Mouse (Mus musculus) CH12.LX (cell line): Measurements from ENCODE around the gene Copa. TPM values are rescaled to one million over a fixed set of nuclear protein-coding genes. Genes with fewer than 3 reads are reported as not detected.
A peak's percentile ranks its signal among the peaks of the same experiment; 100 is the strongest.

Source experiments
- DNase-seq: peaks from one replicate; pipeline ENCODE4 v3.0.0-alpha.2; 2013; ENCODE audit errors: extremely low read depth
- H3K27ac ChIP-seq: 2 replicates; pipeline ENCODE4 v1.5.1; 2012; ENCODE audit warnings: low read depth, mild to moderate bottlenecking, control low read depth, moderate library complexity; ENCODE audit not compliant: insufficient read depth
- H3K27me3 ChIP-seq: replicated peaks from 2 replicates; pipeline ENCODE3; 2012; ENCODE audit warnings: inconsistent platforms
- H3K36me3 ChIP-seq, 2 experiments: replicated peaks in 1 of 2; 2 replicates each; pipeline versions ENCODE3 to v1.6.1; 2012; ENCODE audit warnings: inconsistent platforms in 1 of 2, low read length in 1 of 2, mild to moderate bottlenecking in 1 of 2, mixed read lengths in 1 of 2, moderate library complexity in 1 of 2; ENCODE audit not compliant: control insufficient read depth in 1 of 2, insufficient read depth in 1 of 2
- H3K4me1 ChIP-seq, 2 experiments: 2 replicates each; pipeline ENCODE4 v1.6.1; 2012; ENCODE audit warnings: inconsistent platforms in 1 of 2, moderate library complexity in 1 of 2; ENCODE audit not compliant: insufficient read depth in 2 of 2, control insufficient read depth in 1 of 2
- H3K4me2 ChIP-seq: 2 replicates; pipeline ENCODE4 v1.6.1; 2012; ENCODE audit warnings: low read depth, mild to moderate bottlenecking, control low read depth; ENCODE audit not compliant: poor library complexity, insufficient read depth, severe bottlenecking
- H3K4me3 ChIP-seq, 3 experiments: fragments of 150-350 bp in 1 of 3; sonication (generic) in 1 of 3; replicated peaks in 1 of 3; 2 replicates each; pipeline versions ENCODE3 to v1.5.1; 2011 to 2012; ENCODE audit warnings: low read depth in 2 of 3, low read length in 2 of 3, mild to moderate bottlenecking in 2 of 3, moderate library complexity in 2 of 3, control low read depth in 1 of 3, improper control_type of control experiment in 1 of 3, inconsistent platforms in 1 of 3, mixed read lengths in 1 of 3; ENCODE audit not compliant: poor library complexity in 1 of 3
- H3K79me2 ChIP-seq: replicated peaks from 2 replicates; pipeline ENCODE4 v1.6.1; 2012; ENCODE audit warnings: mild to moderate bottlenecking, moderate library complexity; ENCODE audit not compliant: control insufficient read depth, poor library complexity, insufficient read depth, severe bottlenecking; ENCODE audit errors: extremely low read depth
- H3K9ac ChIP-seq: 2 replicates; pipeline ENCODE4 v1.6.1; 2012; ENCODE audit warnings: low read depth, mild to moderate bottlenecking, control low read depth, moderate library complexity; ENCODE audit not compliant: insufficient read depth
- H3K9me3 ChIP-seq: replicated peaks from 2 replicates; pipeline ENCODE3; 2012; ENCODE audit warnings: low read length, inconsistent platforms, mixed read lengths
- BHLHE40 ChIP-seq: IDR thresholded peaks from 2 replicates; pipeline ENCODE4 v1.6.1; 2011; ENCODE audit warnings: mild to moderate bottlenecking, low read depth, low read length, improper control_type of control experiment
- CHD1 ChIP-seq: IDR thresholded peaks from 2 replicates; pipeline ENCODE4 v1.6.1; 2012; ENCODE audit warnings: low read depth, low read length, improper control_type of control experiment, inconsistent platforms
- CHD2 ChIP-seq: IDR thresholded peaks from 2 replicates; pipeline ENCODE4 v1.6.1; 2011; ENCODE audit warnings: low read length, improper control_type of control experiment
- CTCF ChIP-seq, 2 experiments: IDR thresholded peaks in 1 of 2; conservative IDR thresholded peaks in 1 of 2; 2 replicates each; pipeline ENCODE4 v1.5.1; 2011 to 2012; ENCODE audit warnings: low read depth in 2 of 2, low read length in 2 of 2, improper control_type of control experiment in 1 of 2, inconsistent platforms in 1 of 2, mild to moderate bottlenecking in 1 of 2, moderate library complexity in 1 of 2
- E2F4 ChIP-seq: IDR thresholded peaks from 2 replicates; pipeline ENCODE4 v1.6.1; 2011; ENCODE audit warnings: low read depth, low read length, improper control_type of control experiment; ENCODE audit not compliant: insufficient replicate concordance
- ELF1 ChIP-seq: IDR thresholded peaks from 2 replicates; pipeline ENCODE4 v1.6.1; 2014; ENCODE audit warnings: low read depth, mild to moderate bottlenecking, inconsistent platforms, low read length, improper control_type of control experiment
- EP300 ChIP-seq: IDR thresholded peaks from 2 replicates; pipeline ENCODE4 v1.6.1; 2011; ENCODE audit warnings: low read length, improper control_type of control experiment
- ETS1 ChIP-seq: conservative IDR thresholded peaks from 2 replicates; pipeline ENCODE4 v1.6.1; 2012; ENCODE audit warnings: low read depth, mild to moderate bottlenecking, inconsistent platforms, low read length, improper control_type of control experiment, moderate library complexity
- GABPA ChIP-seq: IDR thresholded peaks from 2 replicates; pipeline ENCODE4 v1.6.1; 2012; ENCODE audit warnings: low read depth, low read length, improper control_type of control experiment, inconsistent platforms; ENCODE audit not compliant: insufficient replicate concordance
- HCFC1 ChIP-seq: IDR thresholded peaks from 2 replicates; pipeline ENCODE4 v1.6.1; 2012; ENCODE audit warnings: low read depth, mild to moderate bottlenecking, inconsistent platforms, low read length, improper control_type of control experiment
- IRF4 ChIP-seq: IDR thresholded peaks from 2 replicates; pipeline ENCODE4 v1.6.1; 2014; ENCODE audit warnings: low read depth, mild to moderate bottlenecking, inconsistent platforms, low read length, improper control_type of control experiment
- JUN ChIP-seq: IDR thresholded peaks from 2 replicates; pipeline ENCODE4 v1.6.1; 2011; ENCODE audit warnings: low read depth, mild to moderate bottlenecking, low read length, improper control_type of control experiment, moderate library complexity; ENCODE audit not compliant: insufficient read depth
- JUND ChIP-seq: conservative IDR thresholded peaks from 2 replicates; pipeline ENCODE4 v1.6.1; 2011; ENCODE audit warnings: low read depth, low read length, improper control_type of control experiment
- KAT2A ChIP-seq: IDR thresholded peaks from 2 replicates; pipeline ENCODE4 v1.6.1; 2012; ENCODE audit warnings: low read length, improper control_type of control experiment, inconsistent platforms; ENCODE audit not compliant: insufficient replicate concordance
- MAFK ChIP-seq: IDR thresholded peaks from 2 replicates; pipeline ENCODE4 v1.6.1; 2011; ENCODE audit warnings: low read length, improper control_type of control experiment; ENCODE audit not compliant: insufficient replicate concordance
- MAX ChIP-seq: IDR thresholded peaks from 2 replicates; pipeline ENCODE4 v1.6.1; 2011; ENCODE audit warnings: low read length, improper control_type of control experiment
- MAZ ChIP-seq: IDR thresholded peaks from 2 replicates; pipeline ENCODE4 v1.6.1; 2012; ENCODE audit warnings: low read depth, mild to moderate bottlenecking, inconsistent platforms, low read length, improper control_type of control experiment, moderate library complexity
- MEF2A ChIP-seq: IDR thresholded peaks from 2 replicates; pipeline ENCODE4 v1.6.1; 2014; ENCODE audit warnings: low read depth, mild to moderate bottlenecking, inconsistent platforms, low read length, improper control_type of control experiment, borderline replicate concordance
- MXI1 ChIP-seq: IDR thresholded peaks from 2 replicates; pipeline ENCODE4 v1.6.1; 2011; ENCODE audit warnings: mild to moderate bottlenecking, low read depth, low read length, improper control_type of control experiment
- MYC ChIP-seq: IDR thresholded peaks from 2 replicates; pipeline ENCODE4 v1.6.1; 2011; ENCODE audit warnings: low read depth, mild to moderate bottlenecking, improper control_type of control experiment, low read length
- NELFE ChIP-seq: IDR thresholded peaks from 2 replicates; pipeline ENCODE4 v1.6.1; 2011; ENCODE audit warnings: low read depth, low read length, improper control_type of control experiment
- NRF1 ChIP-seq: IDR thresholded peaks from 2 replicates; pipeline ENCODE4 v1.6.1; 2014; ENCODE audit warnings: low read depth, mild to moderate bottlenecking, inconsistent platforms, low read length, improper control_type of control experiment, moderate library complexity
- PAX5 ChIP-seq: IDR thresholded peaks from 2 replicates; pipeline ENCODE4 v1.6.1; 2012; ENCODE audit warnings: low read length, inconsistent platforms, mixed read lengths
- POLR2A ChIP-seq: IDR thresholded peaks from 2 replicates; pipeline ENCODE4 v1.6.1; 2011; ENCODE audit warnings: low read depth, mild to moderate bottlenecking, improper control_type of control experiment, low read length
- POLR2AphosphoS2 ChIP-seq: IDR thresholded peaks from 2 replicates; pipeline ENCODE4 v1.6.1; 2011; ENCODE audit warnings: low read depth, low read length, improper control_type of control experiment
- RAD21 ChIP-seq: IDR thresholded peaks from 2 replicates; pipeline ENCODE4 v1.6.1; 2011; ENCODE audit warnings: low read depth, mild to moderate bottlenecking, low read length, improper control_type of control experiment, moderate library complexity
- RCOR1 ChIP-seq: conservative IDR thresholded peaks from 2 replicates; pipeline ENCODE4 v1.6.1; 2012; ENCODE audit warnings: low read depth, mild to moderate bottlenecking, inconsistent platforms, low read length, improper control_type of control experiment
- SIN3A ChIP-seq: IDR thresholded peaks from 2 replicates; pipeline ENCODE4 v1.6.1; 2012; ENCODE audit warnings: low read length, improper control_type of control experiment, inconsistent platforms
- SMC3 ChIP-seq: IDR thresholded peaks from 2 replicates; pipeline ENCODE4 v1.6.1; 2011; ENCODE audit warnings: low read depth, low read length, improper control_type of control experiment
- TBP ChIP-seq: conservative IDR thresholded peaks from 2 replicates; pipeline ENCODE4 v1.6.1; 2011; ENCODE audit warnings: low read depth, low read length, improper control_type of control experiment
- TCF12 ChIP-seq: IDR thresholded peaks from 2 replicates; pipeline ENCODE4 v1.6.1; 2014; ENCODE audit warnings: low read depth, mild to moderate bottlenecking, inconsistent platforms, low read length, improper control_type of control experiment
- UBTF ChIP-seq: IDR thresholded peaks from 2 replicates; pipeline ENCODE4 v1.6.1; 2012; ENCODE audit warnings: low read depth, mild to moderate bottlenecking, inconsistent platforms, low read length, improper control_type of control experiment, moderate library complexity
- USF1 ChIP-seq: IDR thresholded peaks from 2 replicates; pipeline ENCODE4 v1.6.1; 2014; ENCODE audit warnings: low read depth, mild to moderate bottlenecking, inconsistent platforms, low read length, improper control_type of control experiment
- USF2 ChIP-seq: conservative IDR thresholded peaks from 2 replicates; pipeline ENCODE4 v1.6.1; 2011; ENCODE audit warnings: low read depth, low read length, improper control_type of control experiment
- ZC3H11A ChIP-seq: IDR thresholded peaks from 2 replicates; pipeline ENCODE4 v1.6.1; 2012; ENCODE audit warnings: low read depth, mild to moderate bottlenecking, inconsistent platforms, low read length, improper control_type of control experiment
- ZKSCAN1 ChIP-seq: IDR thresholded peaks from 2 replicates; pipeline ENCODE4 v1.6.1; 2012; ENCODE audit warnings: low read depth, inconsistent platforms, low read length, improper control_type of control experiment, borderline replicate concordance
- ZMIZ1 ChIP-seq: IDR thresholded peaks from 2 replicates; pipeline ENCODE4 v1.6.1; 2012; ENCODE audit warnings: low read depth, mild to moderate bottlenecking, inconsistent platforms, low read length, improper control_type of control experiment
- ZNF384 ChIP-seq: IDR thresholded peaks from 2 replicates; pipeline ENCODE4 v1.6.1; 2012; ENCODE audit warnings: low read depth, low read length, improper control_type of control experiment, inconsistent platforms
- dilution Hi-C: fragments of 300-500 bp; cut with MboI; formaldehyde crosslinking; loops from 2 replicates; pipeline ENCODE4 v1.14.3; 2020; ENCODE audit warnings: low sequenced_read_pairs; ENCODE audit not compliant: extremely low pct_unique_long_range_greater_than_20kb, extremely low pct_ligation_motif_present
- in situ Hi-C: fragments of 300-500 bp; cut with MboI; formaldehyde crosslinking; loops from 3 replicates; pipeline ENCODE4 v1.14.3; 2019; ENCODE audit warnings: low sequenced_read_pairs, low pct_ligation_motif_present, low pct_unique_long_range_greater_than_20kb, mixed read lengths
- polyA plus RNA-seq: library from polyadenylated mRNA; unstranded; fragments of >175 nt; gene quantifications from 2 replicates; pipeline ENCODE4 v1.2.1, GENCODE M21; 2012; ENCODE audit warnings: low read depth; ENCODE audit not compliant: insufficient read length
- total RNA-seq, 2 experiments: library from RNA; depleted of rRNA; stranded (reverse); fragments of 300-350 nt in 1 of 2; fragments of >200 nt in 1 of 2; gene quantifications; 2 replicates each; pipeline ENCODE4 v1.2.3; 2012 to 2014

The Copa gene
- 158 and 165 TPM in 2 replicates for total RNA-seq (2012; rRNA removed)
- total RNA-seq (2014; rRNA removed) = 155 and 157 TPM in 2 replicates
- polyA plus RNA-seq = 160 and 165 TPM in 2 replicates

- H3K9me3 ChIP-seq = no peaks in the 10 kb centered on the region
- no peak for TF ChIP-seq USF2
- TF ChIP-seq CHD2 = no peak
- no peak for TF ChIP-seq SMC3
- no peak for TF ChIP-seq JUN
- TF ChIP-seq MAFK = no peak
- TF ChIP-seq CHD1 = no peak
- TF ChIP-seq EP300 = no peak
- peak; percentile 88 for TF ChIP-seq HCFC1
- peak; percentile 53; the same call in 1 of the 2 replicates for TF ChIP-seq KAT2A
- 0 out of 4 replicates have a peak, but pooled peaks of 1 of the 2 experiments have one; percentile 1 for TF ChIP-seq CTCF (conservative IDR thresholded peaks at IDR 0.05 in 1 of 2, IDR thresholded peaks at IDR 0.05 in 1 of 2; ENCODE audit: low read depth in 2 of 2, low read length in 2 of 2)
- no peak for TF ChIP-seq MYC
- TF ChIP-seq JUND = no peak
- TF ChIP-seq POLR2AphosphoS2 = no peak
- no peak for TF ChIP-seq ZNF384
- TF ChIP-seq ELF1 = peak; percentile 96
- no peak for TF ChIP-seq PAX5
- no peak for TF ChIP-seq BHLHE40
- TF ChIP-seq NELFE = peak; percentile 58; the same call in 1 of the 2 replicates
- TF ChIP-seq MAX = no peak
- TF ChIP-seq ETS1 = no peak
- peak; percentile 81 for TF ChIP-seq TBP
- TF ChIP-seq RCOR1 = no peak
- TF ChIP-seq MXI1 = peak; percentile 41; the same call in 1 of the 2 replicates
- no peak for TF ChIP-seq UBTF
- TF ChIP-seq E2F4 = no peak
- no peak for TF ChIP-seq ZC3H11A
- 0 out of 2 replicates have a peak, but pooled peaks have one; percentile 36 for TF ChIP-seq MAZ
- no peak for TF ChIP-seq RAD21
- peak; percentile 65; the same call in 1 of the 2 replicates for TF ChIP-seq MEF2A
- peak; percentile 68; the same call in 1 of the 2 replicates for TF ChIP-seq ZMIZ1
- TF ChIP-seq IRF4 = peak; percentile 60; the same call in 1 of the 2 replicates
- peak; percentile 51; the same call in 1 of the 2 replicates for TF ChIP-seq NRF1
- TF ChIP-seq TCF12 = peak; percentile 89
- TF ChIP-seq ZKSCAN1 = no peak
- TF ChIP-seq GABPA = no peak; the same call in 1 of the 2 replicates
- peak; percentile 74 for TF ChIP-seq SIN3A
- peak; percentile 90 for TF ChIP-seq POLR2A
- TF ChIP-seq USF1 = no peak
- TF ChIP-seq, all 38 proteins: peak for 15
- in situ Hi-C loops = no loop called here
- Histone ChIP-seq H3K27ac (peak within 1 kb of the TSS; percentile 34; the same call in 1 of the 2 replicates), H3K4me2 (peak within 1 kb of the TSS; percentile 96), H3K4me3 (peak within 1 kb of the TSS; percentile 76 to 100 (median 81)), H3K9ac (peak within 1 kb of the TSS; percentile 98), H3K79me2 (peaks cover 55% of the 10 kb centered on the region), H3K4me1 (peaks cover 4 to 35% of the 10 kb centered on the region in 2 experiments; a peak in 3 of 4 replicates), H3K27me3 (no peaks in the 10 kb centered on the region), H3K36me3 (peaks cover 19 to 43% of the 10 kb centered on the region in 2 experiments)
- dilution Hi-C loops = no loop called here
- peak; percentile 91 for DNase-seq
Observed at GRCm38 (mm10) chr1:172082101-172082898, at the start of gene Copa, which contains the start of gene Ncstn. Gene Copa, plus strand, starts transcription at chr1:172082529. Gene Ncstn, minus strand, starts transcription at chr1:172082795.
